Mouse (Mus musculus) heart, adult 2 months (tissue): ENCODE data around the gene Dctn3.
"Not testable (repeated sequence)": the region's sequence is repeated elsewhere in the genome, so short reads cannot be mapped to it uniquely, and the experiment has no call there.

ENCODE experiments used
- CTCF ChIP-seq: fragments of 200-600 bp; IDR thresholded peaks from 2 replicates; pipeline ENCODE4 v1.8.1; 2022; ENCODE audit warnings: antibody characterized with exemption, mild to moderate bottlenecking, moderate library complexity
- EP300 ChIP-seq: fragments of 200-500 bp; IDR thresholded peaks from 2 replicates; pipeline ENCODE4 v1.6.1; 2011; ENCODE audit warnings: low read depth, low read length, control low read depth; ENCODE audit not compliant: insufficient read depth

GRCm38 (mm10) chr4:41698421-41699016 lies 24.5 kb downstream of the Dctn3 start:
- TF ChIP-seq CTCF, EP300: not testable (repeated sequence)
